Mouse (Mus musculus) left cerebral cortex, adult 9 months (tissue): ENCODE measurements at regions not wholly inside any gene's neighbourhood (a gene's known extent, or its start where the extent isn't known, plus 50 kb on each side); places are given as distances from the start of the nearest gene placed in this dataset.

ENCODE experiments used
- DNase-seq, 2 experiments: peaks; one replicate each; pipeline ENCODE4 v3.0.0; 2022; ENCODE audit warnings: low spot score in 2 of 2

DNA sequence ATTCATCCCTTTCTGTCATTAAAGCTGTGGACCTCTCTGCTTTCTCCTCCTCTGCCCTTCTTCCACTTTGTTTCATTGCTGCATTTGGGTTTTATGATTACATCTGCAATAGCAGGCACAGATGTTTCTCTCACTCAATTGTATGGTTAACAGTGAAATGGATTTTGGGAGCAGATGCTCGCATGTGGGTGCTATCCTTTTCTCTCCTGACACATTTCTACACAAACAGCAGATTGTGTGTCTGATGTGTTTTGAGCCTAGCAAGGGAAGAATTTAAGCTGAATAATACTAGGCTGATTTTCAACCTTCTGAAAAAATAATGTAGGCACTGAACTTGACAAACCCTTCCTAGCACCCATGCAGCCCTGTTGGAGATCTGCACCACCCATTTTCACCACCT lies 56.9 kb upstream of the Ldoc1 start:
- peak in 1 of 2 experiments; percentile 5 for DNase-seq

DNA sequence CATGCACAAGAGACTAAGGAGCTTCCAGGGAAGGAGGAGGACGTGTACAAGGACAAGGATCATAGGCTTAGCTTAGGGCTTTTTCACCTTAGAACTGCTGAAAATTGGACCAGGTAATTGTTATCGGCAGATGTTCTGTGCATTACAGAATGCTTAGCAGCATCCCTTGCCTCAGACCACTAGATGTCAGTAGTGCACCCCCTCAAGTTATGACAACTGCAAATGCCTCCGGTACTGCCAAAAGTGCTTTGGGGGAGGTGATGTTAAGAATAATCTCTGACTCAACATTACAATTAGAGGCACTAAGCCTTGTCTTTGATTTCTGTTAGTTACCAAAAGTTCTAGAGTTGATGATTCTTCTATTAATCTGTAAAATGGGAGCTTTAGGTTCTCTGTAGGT lies 56.2 kb upstream of the Ldoc1 start:
- peak in 1 of 2 experiments; percentile 22 for DNase-seq
